Mouse (Mus musculus): Measurements from ENCODE around the gene Fam110a.

Gene Fam110a

DNA sequence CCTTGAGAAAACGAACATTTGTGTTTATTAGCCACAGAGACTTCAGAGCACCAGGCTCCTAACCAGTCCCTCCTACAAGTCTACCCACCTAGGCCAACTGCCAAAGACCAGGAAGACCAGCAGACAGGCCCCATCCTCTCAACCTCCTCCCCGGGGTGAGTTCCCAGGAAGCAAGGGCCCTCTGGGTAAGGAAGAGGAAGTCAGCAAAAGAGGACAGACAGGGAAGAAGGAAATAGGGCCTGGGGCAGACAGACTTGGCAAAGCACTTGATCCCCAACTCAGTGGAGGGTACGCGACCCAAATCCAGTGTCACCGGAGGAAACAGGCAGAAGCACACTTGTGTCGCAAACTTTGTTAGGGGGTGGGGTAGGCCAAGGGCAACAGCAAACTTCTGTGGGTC, 10.6 kb downstream of the Fam110a start:
- DNase-seq: no peak

DNA sequence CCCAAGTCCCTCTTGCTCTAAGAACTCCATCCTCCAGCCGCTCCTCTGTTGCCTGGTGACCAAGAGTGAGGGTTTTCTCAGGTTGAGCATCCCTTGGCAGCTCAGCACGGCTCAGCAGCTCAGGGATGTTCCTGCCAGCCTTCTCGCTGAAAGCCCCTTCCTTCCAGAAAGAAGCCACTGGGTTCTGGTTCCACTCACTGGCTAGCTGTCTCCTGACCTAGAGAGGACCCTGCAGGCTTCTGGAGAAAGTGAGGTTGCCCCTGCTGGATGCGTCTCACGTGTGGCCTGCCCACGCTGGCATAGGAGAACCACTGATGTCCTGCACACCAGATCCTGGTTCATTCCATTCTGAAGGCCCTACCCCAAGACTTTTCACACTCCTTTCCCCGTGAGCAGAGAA, 11.0 kb downstream of the Fam110a start:
- DNase-seq: no peak

DNA sequence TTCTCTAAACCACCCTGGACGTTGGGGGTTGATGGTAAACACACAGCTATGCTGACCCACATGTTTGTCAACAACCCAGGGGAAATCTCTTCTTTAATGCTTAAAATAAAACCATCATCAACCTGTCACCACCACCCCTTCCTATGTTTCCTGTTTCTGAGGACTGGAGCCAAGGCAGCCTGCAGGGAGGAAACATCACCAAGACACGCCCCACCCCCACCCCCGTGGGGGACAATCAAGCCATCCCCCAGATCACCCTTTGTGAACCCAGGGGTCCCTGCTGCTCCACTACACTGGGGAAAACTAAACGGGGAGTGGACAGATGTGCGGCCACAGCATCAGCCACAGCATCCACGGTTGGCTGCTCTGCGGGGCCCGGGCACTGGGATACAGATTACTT, 11.6 kb downstream of the Fam110a start:
- peak; percentile 48 for DNase-seq

DNA sequence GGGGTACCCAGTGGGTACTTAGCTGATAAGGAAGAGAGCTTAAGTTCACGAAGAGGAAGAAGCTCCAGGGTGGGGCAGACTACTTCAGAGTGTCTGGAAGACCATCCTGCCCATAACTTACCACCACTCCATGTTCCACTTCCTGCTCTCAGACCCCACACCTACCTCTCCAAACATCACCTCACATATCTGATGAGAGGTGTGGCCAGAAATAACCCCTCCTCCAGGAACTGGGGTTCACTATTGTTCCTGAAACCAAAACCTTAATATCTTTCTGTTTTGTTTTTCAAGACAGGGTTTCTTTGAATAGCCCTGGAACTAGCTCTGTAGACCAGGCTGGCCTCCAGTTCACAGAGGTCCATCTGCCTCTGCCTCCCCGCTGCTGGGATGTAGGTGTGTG, 12.2 kb downstream of the Fam110a start:
- no peak for DNase-seq

DNA sequence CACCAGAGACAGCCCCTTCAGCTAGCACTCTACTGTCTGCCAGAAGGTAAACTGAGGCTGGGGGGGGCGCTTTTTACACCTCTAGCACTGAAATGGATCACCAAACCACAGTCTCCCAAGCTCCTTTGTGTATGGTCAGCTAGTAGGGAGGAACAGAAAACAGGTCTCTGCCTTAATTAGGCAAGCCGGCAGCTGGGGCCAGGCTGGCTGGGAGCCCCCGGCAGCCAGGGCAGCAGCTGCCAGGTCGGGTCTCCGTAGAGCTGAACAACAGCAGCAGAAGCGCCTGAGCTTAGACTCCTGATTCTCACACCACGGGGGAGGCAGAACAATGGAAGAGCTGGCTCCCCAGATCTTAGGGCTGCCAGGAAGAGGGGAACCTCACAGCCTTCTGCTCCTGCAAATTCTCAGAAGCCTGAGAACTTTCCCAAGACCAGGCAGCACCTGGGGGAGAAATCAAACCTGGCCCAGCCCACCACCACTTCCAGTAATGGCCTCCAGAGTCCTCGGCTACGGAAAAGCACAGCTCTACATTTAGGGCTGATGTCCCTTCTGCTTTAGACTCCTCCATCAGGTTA, 12.8 kb downstream of the Fam110a start:
- DNase-seq: peak; percentile 24

DNA sequence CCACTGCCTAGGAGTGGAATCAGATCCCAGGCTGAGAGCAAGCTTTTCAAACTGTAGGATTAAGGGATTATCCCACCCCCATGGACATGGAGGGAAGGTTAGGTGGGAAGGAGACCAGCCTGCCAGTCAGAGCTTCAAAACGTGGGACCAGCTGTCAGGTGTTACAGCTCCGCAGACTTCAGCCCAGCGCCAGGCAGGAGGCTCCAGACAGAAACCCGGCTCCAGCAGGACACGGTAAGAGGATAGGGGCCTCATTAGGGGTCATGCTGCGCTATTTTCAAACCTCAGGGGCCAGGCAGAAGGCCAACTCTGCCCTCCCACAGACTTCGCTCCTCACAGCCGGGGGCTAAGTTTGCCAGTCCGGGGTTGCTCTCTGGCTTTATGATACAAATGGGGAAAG, 16.0 kb downstream of the Fam110a start:
- DNase-seq: no peak

DNA sequence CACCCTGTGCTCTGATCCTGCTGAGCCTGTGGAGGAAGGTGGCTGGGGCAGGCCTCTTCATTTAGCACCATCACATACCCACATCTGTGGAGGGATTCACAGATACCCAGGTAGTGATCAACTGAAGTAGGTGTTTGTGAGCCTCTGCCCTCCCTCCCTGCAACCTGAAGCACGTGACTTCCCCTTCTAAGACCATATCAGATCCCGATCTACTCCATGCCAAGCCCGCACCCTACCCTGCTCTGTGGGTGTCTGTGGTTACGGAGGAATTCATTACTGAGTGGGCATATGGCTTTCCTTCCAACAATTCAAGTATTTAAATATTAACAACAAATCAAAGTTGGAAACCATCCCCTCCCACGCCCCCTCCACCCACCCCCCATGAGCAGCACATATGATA, 16.7 kb downstream of the Fam110a start:
- no peak for DNase-seq

DNA sequence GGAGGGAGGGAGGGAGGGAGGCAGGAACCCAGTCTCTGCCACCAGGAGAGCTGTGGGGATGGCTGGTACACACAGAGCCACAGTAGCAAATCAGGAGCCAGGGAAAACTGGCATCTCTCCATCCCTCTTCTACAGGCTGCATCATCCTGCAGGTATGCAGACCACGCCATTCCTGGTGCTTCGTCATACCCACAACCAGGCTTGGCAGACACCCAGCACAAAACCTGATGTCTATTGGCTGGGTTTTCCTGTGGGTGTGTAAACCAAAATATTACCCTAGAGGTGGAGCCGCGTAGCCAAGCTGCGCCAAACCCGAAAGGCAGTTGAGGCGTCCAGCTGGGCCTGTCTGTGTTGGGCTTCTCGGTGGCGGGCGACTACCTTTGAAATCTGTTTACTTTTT, 17.5 kb downstream of the Fam110a start:
- DNase-seq: peak; percentile 86

DNA sequence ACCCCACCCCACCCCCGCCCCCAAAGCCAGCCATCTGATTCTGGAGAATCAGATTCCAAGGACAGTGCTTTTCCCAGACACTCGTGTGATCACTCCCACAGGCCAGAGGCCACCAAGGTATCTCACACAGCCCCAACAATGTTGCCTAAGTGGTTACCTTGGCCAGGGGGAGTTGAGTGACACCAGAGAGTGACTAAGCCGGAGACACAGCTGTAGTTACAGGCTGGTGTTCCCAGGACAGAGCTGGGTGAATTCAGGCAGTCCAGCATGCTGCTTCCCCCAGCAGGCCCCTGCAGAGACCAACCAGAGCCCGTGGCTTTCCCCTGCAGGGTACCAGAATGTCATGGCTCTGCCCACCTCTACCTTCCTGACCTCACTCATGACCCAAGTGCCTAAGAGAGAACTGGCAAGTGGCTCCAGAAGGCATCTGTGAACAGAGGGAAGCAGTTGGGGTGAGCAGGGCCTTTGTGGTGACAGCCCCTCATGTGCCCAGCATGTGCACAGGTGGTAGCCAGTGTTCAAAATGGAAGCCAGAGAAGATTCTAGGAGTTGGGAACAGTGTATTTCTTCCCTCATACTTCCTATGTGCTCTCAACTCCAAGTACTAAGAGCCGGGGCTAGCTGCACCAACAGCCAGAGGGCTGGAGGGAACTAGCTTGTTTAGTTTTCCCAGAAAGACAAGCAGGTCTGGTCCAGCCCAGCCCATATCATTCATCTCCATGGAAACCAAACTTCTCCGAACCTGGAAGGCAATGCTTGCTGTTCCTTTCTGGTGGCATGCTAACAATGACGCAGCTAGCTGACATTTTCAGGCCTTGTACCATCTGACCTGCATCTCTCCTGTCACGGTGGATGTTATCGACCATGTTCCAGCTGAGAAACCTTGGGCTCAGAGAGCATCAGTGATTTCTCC, 18.5 kb downstream of the Fam110a start:
- DNase-seq: no peak

DNA sequence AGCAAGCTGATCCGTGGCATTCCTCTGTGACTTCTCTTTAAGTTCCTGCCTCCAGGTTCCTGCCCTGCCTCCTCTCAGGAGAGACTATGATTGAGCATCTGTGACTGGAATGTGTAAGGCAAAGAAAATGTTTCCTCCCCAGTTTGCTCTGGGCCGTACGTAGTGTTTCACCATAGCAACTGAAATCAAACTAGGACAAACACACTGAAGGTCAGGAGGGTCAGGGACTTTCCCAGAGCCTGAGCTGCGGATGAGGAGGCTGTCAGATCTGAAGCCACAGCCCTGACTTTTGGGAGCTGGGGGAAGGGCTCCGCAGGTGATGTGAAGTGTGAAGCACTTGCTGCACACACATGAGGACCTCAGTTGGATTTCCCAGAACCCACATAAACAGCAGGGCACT, 20.7 kb downstream of the Fam110a start:
- peak; percentile 75 for DNase-seq

DNA sequence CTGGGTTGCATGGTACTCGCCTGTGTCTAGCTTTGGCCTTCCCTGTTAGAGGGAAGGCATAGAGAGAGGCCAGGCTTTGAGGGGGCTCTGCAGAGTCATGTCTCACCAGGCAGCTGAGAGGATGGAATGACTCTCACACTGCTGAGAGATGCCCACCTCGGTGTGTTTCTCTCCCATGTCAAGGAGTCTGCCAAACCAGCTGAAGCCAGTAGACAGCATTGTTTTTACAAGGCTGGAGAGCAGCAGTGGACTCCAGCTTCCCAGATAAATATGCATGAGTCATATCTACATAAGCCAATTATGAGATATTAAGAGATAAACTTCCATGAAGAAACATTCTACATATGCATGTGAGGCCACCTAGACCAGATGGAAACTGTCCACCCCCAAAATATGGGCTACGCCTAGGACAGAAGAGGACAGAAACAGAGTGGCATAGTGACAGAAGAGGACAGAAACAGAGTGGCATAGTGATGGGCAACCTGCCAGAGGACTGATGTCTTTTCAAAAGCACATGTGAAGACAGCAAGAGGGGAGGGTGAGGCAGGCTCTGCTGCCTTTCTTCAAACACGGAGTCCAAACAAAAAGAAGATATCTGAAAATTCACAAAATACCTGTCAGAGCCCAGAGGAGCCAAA, 23.4 kb downstream of the Fam110a start:
- DNase-seq: peak; percentile 31

DNA sequence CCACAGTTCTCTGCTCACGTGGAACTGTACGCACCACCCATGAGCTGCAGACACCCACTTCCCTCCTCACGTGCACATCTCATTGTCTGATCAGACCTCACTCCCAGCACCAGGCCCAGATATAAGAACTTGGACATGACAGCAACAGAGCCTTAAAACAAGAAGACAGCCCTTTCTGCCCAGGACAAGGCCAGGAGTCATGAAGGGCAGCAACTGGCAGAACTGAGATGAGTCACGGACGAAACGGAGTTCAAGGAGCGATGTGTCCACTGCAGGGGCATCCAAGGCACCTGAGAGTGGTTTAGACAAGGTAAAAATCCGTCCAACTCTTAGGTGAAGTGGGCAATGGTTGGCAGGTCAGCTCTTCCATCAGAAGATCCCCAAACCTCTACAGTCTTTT, 26.4 kb downstream of the Fam110a start:
- DNase-seq: no peak

DNA sequence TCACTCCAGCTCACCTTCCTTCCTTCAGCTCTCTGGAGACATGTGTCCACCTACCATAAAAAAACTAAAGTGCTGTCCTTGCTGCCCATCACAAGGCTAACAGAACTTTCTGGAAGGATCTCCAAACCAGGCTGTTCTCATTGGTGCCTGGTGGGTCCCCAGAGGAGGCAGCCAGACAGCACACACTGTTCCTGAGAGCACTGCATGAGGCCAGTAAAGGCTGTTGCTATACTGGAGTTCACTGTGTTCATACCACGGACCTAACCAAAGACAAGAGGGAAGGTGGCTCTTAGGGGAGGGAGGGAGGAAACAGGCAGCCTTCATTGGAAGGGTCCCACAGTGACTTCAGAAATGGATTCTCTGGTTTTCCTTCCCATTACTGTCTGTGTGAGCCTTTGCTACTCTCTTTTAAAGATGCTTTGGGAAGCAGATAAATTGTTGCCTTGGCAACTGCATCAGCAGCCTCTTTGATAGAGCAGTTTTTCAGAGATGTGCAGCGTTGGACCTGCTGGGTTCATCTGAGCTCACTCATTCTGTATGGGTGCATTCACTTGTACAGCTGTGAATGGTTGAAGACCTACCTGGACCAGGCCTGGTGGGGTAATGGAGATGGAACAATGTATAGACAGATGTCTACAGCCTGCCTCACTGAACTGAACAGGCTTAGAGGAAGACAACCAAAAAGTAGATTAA, 30.8 kb downstream of the Fam110a start:
- no peak for DNase-seq

DNA sequence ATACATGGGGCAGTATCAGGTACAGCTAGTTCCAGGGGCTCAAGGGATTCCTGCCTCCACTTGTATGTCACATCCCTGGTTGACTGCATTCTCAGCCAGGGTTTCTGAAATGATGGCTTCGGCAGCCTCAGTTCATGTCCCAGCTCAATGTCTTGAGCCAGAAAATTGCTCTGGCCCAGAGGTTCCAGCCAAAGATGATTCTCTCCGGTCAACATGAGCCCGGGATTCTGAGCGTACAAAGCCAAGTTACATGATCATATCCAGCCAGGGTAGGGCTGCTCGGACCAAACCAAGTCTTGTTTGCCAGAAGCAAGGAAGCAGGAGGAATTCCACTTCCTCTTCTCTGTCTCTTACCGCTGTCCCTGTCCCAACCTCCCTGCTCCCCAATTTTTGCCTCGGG, 31.7 kb downstream of the Fam110a start:
- no peak for DNase-seq

DNA sequence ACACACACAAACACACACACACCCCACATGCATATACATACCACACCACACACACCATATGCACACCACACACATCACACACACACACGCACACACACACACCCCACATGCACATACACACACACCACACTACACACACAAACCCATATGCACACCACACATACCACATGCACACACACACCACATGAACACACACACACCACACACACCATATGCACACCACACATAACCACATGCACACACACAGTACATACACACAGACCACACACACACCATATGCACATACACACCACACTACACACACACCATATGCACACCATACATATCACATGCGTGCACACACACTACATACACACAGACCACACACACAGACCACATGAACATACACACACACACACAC, 32.4 kb downstream of the Fam110a start:
- DNase-seq: no peak

DNA sequence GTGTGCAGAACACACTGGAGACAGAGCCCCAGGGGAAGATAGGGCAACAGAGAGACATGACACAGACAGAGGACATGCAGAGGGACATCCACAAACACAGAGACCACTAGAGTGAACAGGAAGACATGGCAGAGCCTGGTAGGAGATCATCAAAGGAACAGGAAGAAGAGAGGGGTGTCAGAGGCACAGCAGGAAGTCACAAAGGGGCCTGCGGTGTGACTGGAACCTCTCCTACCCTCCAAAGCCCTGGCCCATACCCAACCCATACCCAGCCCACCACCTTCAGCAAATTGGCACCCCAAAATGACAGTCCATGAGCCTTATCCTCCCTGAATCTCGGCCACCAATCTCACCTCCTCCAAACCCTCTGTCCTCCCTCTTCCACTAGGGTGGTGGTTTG, 35.9 kb downstream of the Fam110a start:
- DNase-seq: no peak

DNA sequence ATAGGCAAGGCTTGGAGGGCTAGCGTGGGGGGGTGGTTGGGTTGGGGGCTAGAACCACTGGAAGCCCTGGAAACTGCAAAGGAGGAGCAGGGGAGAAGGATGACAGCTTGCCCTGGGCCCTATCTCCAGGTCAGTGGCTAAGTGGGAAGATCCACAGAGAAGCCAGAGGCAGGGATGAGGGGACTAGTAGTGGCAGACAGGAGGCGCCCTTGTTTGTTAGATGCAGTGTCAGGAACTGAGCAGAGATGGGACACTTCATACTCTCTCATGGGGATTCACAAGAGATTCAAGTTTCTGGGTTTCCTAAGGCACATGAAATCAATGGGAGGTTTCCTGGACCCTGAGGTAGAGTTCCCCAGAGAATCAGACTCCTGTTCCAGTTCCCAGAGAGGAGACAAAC, 38.8 kb downstream of the Fam110a start:
- DNase-seq: peak; percentile 73

DNA sequence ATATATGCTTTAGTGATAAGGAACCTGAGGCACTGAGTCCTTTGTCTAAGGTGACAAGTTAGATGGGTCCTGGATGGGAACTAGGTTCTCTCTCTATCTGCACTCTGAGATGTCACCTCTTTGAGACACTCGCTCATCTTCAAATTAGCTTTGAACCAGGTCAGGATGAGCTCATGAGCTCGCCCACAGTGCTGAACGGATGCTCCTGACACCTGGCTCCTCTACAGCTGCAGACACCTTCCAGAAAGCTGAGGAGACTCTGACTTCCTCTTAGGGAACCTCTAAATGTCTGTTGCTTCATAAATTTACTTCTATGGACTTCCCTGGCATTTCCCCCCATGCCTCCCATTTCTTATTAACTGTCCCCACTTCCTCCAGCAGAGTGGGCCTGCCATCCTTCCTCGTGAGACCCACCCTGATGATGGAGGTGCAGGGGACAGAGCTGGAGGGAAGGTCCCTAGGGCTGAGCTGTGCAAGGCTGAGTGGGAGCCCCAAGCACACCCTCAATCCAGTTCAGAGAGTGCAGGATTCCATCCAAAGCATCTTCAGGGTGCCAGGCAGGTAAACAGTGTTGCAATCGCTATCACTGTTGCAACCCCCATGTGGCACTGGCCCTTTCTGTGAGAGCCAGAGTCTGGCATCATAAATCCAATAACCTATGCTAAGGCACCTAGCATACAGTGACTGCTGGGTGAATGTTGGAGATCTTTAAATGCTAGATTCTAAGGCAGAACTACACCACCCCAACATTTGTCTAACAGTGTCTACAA, 40.2 kb downstream of the Fam110a start:
- DNase-seq: no peak

DNA sequence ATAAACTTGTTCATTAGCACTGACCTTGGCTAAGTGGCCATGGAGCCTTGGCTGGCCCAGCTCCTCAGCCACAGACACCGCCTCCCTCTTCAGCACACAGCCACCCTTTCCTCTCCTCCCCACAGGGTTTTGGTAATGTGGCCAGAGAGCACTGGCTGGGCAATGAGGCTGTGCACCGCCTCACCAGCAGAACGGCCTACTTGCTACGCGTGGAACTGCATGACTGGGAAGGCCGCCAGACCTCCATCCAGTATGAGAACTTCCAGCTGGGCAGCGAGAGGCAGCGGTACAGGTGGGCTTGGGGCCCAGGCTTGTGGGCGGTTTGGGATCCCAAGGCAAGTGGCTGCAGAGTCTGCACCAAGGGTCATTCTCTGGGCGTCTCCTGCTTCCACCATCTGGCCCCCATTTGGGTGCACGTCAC, 41.2 kb downstream of the Fam110a start:
- DNase-seq: peak; percentile 59

DNA sequence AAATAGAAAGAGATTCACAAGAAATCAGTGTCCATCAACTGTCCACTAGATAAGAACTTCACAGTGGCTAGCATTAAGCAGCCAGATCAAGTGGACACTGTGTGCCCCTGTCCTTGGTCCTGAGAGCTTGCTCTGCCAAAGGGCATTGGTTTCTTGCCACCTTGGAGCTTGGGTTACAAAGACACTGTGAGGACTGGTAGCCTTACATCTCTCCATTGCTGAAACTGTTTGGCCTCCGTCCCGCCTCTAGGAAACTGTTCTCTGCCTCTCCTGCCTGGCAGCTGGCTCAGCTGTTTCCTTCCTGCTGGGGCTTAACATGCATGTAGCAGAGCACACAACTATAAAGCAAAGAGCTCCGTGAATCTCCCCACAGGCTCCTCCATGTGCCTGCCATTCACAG, 42.1 kb downstream of the Fam110a start:
- DNase-seq: peak; percentile 43

DNA sequence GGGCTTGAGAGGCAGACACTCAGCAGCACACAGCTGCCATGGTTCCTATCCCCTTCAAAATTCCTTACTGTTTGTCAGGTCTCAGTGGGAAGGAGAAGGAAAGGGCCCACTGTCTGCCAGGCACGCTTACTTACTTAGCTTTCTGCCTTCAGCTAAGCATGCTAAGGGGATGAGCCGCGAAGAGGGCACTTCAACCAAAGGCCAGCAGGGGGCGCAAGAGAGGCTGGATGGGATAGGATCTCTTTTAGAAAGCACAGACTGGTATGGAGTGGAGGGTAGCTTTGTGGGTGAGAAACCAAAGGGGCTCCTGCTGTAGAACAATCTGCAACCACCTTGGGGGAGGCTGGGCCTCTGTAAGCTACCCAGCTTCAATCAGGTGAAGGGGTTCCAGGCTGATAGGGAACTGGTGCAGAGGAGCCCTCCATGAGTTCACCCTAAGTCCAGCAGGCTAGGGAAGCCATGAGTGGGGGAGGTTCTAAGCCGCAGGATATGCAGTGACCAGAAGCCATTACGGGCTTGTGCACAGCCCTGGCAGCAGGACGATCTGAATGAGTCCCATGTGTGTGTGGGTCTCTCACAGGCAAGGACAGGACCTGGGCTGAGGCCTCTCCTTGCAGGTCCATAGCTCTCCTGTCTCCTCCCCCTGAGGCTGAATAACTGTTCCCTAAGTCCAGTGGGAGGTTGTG, 49.5 kb downstream of the Fam110a start:
- peak; percentile 89 for DNase-seq

DNA sequence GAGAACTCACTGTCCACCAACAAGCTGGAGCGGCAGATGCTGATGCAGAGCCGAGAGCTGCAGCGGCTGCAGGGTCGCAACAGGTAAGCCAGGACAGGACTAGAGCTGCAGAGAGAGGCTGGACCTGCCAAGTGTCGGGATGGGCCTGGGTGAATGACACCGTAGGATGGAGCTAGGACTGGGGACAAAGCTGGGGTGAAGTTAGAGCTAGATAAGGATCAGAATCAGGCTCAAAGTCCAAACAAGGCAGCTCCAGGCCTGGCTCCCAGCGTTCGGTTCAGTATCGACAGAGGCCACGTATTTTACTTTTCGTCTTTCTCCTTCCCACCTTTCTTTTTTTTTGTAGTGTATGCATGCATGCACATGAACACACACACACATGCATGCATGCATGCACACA, 52.9 kb downstream of the Fam110a start:
- no peak for DNase-seq

Measured in lung, postnatal 10 days (tissue).